Mouse (Mus musculus) C2C12 (cell line): ENCODE data around the gene Hes2.

ENCODE experiments used
- CEBPB ChIP-seq: IDR thresholded peaks from one replicate; pipeline ENCODE4 v1.6.1; 2011; ENCODE audit warnings: low read depth, mild to moderate bottlenecking, control low read depth, moderate library complexity
- CTCF ChIP-seq: IDR thresholded peaks from one replicate; pipeline ENCODE4 v1.5.1; 2011; ENCODE audit not compliant: control insufficient read depth, insufficient read depth, insufficient read length
- MAX ChIP-seq: IDR thresholded peaks from one replicate; pipeline ENCODE4 v1.6.1; 2011; ENCODE audit warnings: mild to moderate bottlenecking, control low read depth
- MYOD1 ChIP-seq: IDR thresholded peaks from one replicate; pipeline ENCODE4 v1.6.1; 2011; ENCODE audit warnings: low read depth; ENCODE audit not compliant: control insufficient read depth, insufficient read length
- MYOG ChIP-seq: IDR thresholded peaks from one replicate; pipeline ENCODE4 v1.6.1; 2011; ENCODE audit not compliant: control insufficient read depth, insufficient read length; ENCODE audit errors: extremely low read depth
- USF1 ChIP-seq: IDR thresholded peaks from one replicate; pipeline ENCODE4 v1.6.1; 2011; ENCODE audit warnings: low read depth, mild to moderate bottlenecking, control low read depth, moderate library complexity

DNA sequence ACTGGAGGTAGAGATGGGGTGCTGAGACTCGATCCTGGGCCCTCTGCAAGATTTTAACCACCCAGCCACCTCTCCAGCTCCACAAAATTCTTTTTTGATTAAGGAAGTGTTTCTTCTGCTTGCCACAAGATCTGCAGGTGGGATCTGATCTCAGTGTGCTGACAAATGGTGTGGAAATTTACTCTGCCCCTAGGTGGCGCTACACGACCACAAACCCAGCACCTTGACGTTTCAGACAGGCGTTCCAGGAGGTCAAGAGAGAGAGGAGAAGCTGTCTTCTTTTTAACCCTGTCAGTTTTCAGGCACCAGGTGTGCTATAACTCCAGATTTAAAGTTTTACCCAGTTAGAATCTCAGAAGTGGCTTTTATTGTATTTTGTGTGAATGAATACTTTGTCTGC, 14.4 kb downstream of the Hes2 start:
- TF ChIP-seq CTCF, result peak; percentile 66
- no peak for TF ChIP-seq USF1
- no peak for TF ChIP-seq MYOD1
- TF ChIP-seq MAX, result no peak
- no peak for TF ChIP-seq CEBPB
- TF ChIP-seq MYOG, result no peak
